Mouse (Mus musculus): ENCODE data around the gene Mrps7. TPM values are rescaled to one million over a fixed set of nuclear protein-coding genes. Genes with fewer than 3 reads are reported as not detected.

Mrps7 gene
- polyA plus RNA-seq, 1 experiment from 2014 or later: 87.1 TPM

GRCm38 (mm10) chr11:115632862-115633261 is 29.1 kb downstream of the Mrps7 start:
- 88% methylated on average over 10 of the region's 10 CpGs for WGBS
- no peak overlapping the region for H3K27ac ChIP-seq
- no peak for ATAC-seq
- H3K9ac ChIP-seq: no peak overlapping the region
- no peak overlapping the region for H3K4me2 ChIP-seq
- H3K36me3 ChIP-seq (ENCODE audit: poor library complexity, severe bottlenecking): no peaks in the 10 kb centered on the region
- peaks cover 3% of the 10 kb centered on the region; the same call in 1 of the 2 replicates for H3K4me1 ChIP-seq
- H3K27me3 ChIP-seq: no peaks in the 10 kb centered on the region
- no peak overlapping the region for H3K4me3 ChIP-seq
- H3K9me3 ChIP-seq (replicated peaks): no peaks in the 10 kb centered on the region

- 86% methylated on average over 4 of the region's 4 CpGs for WGBS
Measured at GRCm38 (mm10) chr11:115634109-115634508, 30.4 kb downstream of the Mrps7 start.

DNA sequence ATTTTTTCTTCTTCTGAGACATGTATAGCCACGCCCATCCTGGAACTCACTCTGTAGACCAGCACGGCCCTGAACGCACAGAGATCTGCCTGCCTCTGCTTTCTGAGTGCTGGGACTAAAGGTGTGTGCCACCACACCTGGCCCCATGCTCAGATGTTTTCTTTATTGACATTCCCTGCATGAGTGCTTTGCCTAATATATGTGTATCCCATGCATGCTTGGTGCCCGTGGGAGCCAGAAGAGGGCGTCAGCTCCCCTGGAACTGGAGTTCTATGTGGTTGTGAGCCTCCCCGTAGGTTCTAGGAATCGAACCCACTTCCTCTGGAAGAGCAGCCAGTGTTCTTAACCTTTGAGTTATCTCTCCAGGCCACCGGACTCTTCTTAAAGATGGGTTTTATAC is 31.3 kb downstream of the Mrps7 start:
- no peak overlapping the region for H3K9ac ChIP-seq
- no peak overlapping the region for H3K4me2 ChIP-seq
- ATAC-seq: no peak
- 88% methylated on average over 8 of the region's 8 CpGs for WGBS
- H3K27ac ChIP-seq: no peak overlapping the region
- no peaks in the 10 kb centered on the region for H3K36me3 ChIP-seq (ENCODE audit: poor library complexity, severe bottlenecking)
- no peaks in the 10 kb centered on the region for H3K4me1 ChIP-seq
- no peaks in the 10 kb centered on the region for H3K9me3 ChIP-seq (replicated peaks)
- no peak overlapping the region for H3K4me3 ChIP-seq
- no peaks in the 10 kb centered on the region for H3K27me3 ChIP-seq

More at GRCm38 (mm10) chr11:115634109-115634508, 30.4 kb downstream of the Mrps7 start:
- no peaks in the 10 kb centered on the region for H3K36me3 ChIP-seq (ENCODE audit: poor library complexity, severe bottlenecking)
- no peak for ATAC-seq
- no peaks in the 10 kb centered on the region for H3K4me1 ChIP-seq
- no peak overlapping the region for H3K4me3 ChIP-seq
- H3K9ac ChIP-seq: no peak overlapping the region
- no peaks in the 10 kb centered on the region for H3K27me3 ChIP-seq
- no peak overlapping the region for H3K4me2 ChIP-seq
- H3K9me3 ChIP-seq (replicated peaks): no peaks in the 10 kb centered on the region
- H3K27ac ChIP-seq: no peak overlapping the region

- H3K27ac ChIP-seq: no peak overlapping the region
- H3K4me1 ChIP-seq: no peaks in the 10 kb centered on the region
- H3K9me3 ChIP-seq (replicated peaks): no peaks in the 10 kb centered on the region
- no peak overlapping the region for H3K9ac ChIP-seq
- H3K36me3 ChIP-seq (ENCODE audit: poor library complexity, severe bottlenecking): no peaks in the 10 kb centered on the region
- H3K27me3 ChIP-seq: no peaks in the 10 kb centered on the region
- no peak overlapping the region for H3K4me2 ChIP-seq
- no peak overlapping the region for H3K4me3 ChIP-seq
- ATAC-seq: no peak
- 73% methylated on average over 8 of the region's 8 CpGs for WGBS
Measured at GRCm38 (mm10) chr11:115635484-115635883, 31.8 kb downstream of the Mrps7 start.

DNA sequence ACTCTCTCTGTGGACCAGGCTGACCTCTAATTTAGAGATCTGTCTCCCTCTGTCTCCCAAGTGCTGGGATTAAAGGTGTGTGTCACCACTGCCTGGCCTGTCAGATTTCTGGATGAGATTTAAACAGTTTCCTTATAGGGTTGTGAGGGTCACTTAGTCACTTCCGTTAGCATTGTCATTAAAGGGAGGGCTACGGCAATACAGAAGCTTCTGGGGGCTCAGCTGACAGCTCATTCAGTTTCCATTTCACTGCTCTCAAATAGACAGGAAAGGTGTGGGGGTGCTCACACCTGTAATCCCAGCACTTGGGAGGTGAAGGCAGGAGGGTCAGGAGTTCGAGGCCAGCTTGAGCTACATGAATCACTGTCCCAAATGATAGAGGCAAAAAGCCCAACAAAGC is 33.2 kb downstream of the Mrps7 start:
- Histone ChIP-seq H3K9ac (no peak overlapping the region), H3K4me3 (no peak overlapping the region), H3K27ac (no peak overlapping the region), H3K27me3 (no peaks in the 10 kb centered on the region), H3K4me2 (no peak overlapping the region), H3K9me3 (replicated peaks) (no peaks in the 10 kb centered on the region), H3K4me1 (no peaks in the 10 kb centered on the region), H3K36me3 (ENCODE audit: poor library complexity, severe bottlenecking) (no peaks in the 10 kb centered on the region; the same call in 1 of the 2 replicates)
- WGBS: 84% methylated on average over 3 of the region's 3 CpGs
- ATAC-seq: no peak

- no peak for ATAC-seq
- no peak overlapping the region for H3K27ac ChIP-seq
- no peaks in the 10 kb centered on the region for H3K27me3 ChIP-seq
- WGBS: 87% methylated on average over 5 of the region's 5 CpGs
- H3K4me3 ChIP-seq: no peak overlapping the region
- H3K9ac ChIP-seq: no peak overlapping the region
- no peak overlapping the region for H3K4me2 ChIP-seq
- H3K36me3 ChIP-seq (ENCODE audit: poor library complexity, severe bottlenecking): peaks cover 15% of the 10 kb centered on the region; the same call in 1 of the 2 replicates
- H3K9me3 ChIP-seq (replicated peaks): no peaks in the 10 kb centered on the region
- H3K4me1 ChIP-seq: no peaks in the 10 kb centered on the region
Measured at GRCm38 (mm10) chr11:115638498-115639409, 35.0 kb downstream of the Mrps7 start.

- H3K4me1 ChIP-seq: no peaks in the 10 kb centered on the region
- no peak overlapping the region for H3K4me2 ChIP-seq
- no peak for ATAC-seq
- H3K27me3 ChIP-seq: no peaks in the 10 kb centered on the region
- H3K9me3 ChIP-seq (replicated peaks): no peaks in the 10 kb centered on the region
- peaks cover 21% of the 10 kb centered on the region for H3K36me3 ChIP-seq (ENCODE audit: poor library complexity, severe bottlenecking)
- no peak overlapping the region for H3K4me3 ChIP-seq
- no peak overlapping the region for H3K27ac ChIP-seq
- WGBS: 92% methylated on average over 4 of the region's 4 CpGs
- no peak overlapping the region for H3K9ac ChIP-seq
Measured at GRCm38 (mm10) chr11:115639540-115639939, 35.8 kb downstream of the Mrps7 start.

GRCm38 (mm10) chr11:115640311-115640828 is 36.6 kb downstream of the Mrps7 start:
- Histone ChIP-seq H3K9ac (no peak overlapping the region), H3K4me2 (no peak overlapping the region), H3K9me3 (replicated peaks) (no peaks in the 10 kb centered on the region), H3K27ac (no peak overlapping the region), H3K4me3 (no peak overlapping the region), H3K4me1 (no peaks in the 10 kb centered on the region), H3K27me3 (no peaks in the 10 kb centered on the region), H3K36me3 (ENCODE audit: poor library complexity, severe bottlenecking) (peaks cover 27% of the 10 kb centered on the region)
- 78% methylated on average over 3 of the region's 4 CpGs for WGBS
- ATAC-seq: no peak

- Histone ChIP-seq H3K27ac (no peak overlapping the region), H3K36me3 (ENCODE audit: poor library complexity, severe bottlenecking) (peaks cover 33% of the 10 kb centered on the region), H3K4me2 (no peak overlapping the region), H3K9me3 (replicated peaks) (no peaks in the 10 kb centered on the region), H3K4me3 (no peak overlapping the region), H3K9ac (no peak overlapping the region), H3K27me3 (no peaks in the 10 kb centered on the region), H3K4me1 (no peaks in the 10 kb centered on the region)
- WGBS: 57% methylated on average over 14 of the region's 14 CpGs
- no peak for ATAC-seq
Measured at GRCm38 (mm10) chr11:115640978-115641663, 37.4 kb downstream of the Mrps7 start.

DNA sequence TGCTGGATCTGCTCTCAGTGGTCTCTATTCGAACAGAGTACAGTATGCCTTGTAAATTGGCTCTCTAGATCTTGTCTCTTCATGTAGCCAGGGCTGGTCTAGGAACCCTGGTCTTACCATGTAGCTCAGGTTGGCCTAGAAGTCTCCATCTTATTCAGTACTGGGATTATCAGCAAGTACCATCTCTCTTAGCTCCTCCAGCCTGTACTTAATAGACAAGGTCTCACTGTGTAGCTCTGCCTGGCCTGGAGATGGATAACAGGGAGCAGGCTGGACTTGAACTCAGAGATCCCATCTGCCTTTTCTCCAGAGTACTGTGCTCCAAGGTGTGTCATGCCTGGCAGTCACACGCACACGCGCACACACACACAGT is 37.9 kb downstream of the Mrps7 start:
- H3K4me2 ChIP-seq: no peak overlapping the region
- no peak for ATAC-seq
- 90% methylated on average over 4 of the region's 4 CpGs for WGBS
- no peaks in the 10 kb centered on the region for H3K4me1 ChIP-seq
- H3K4me3 ChIP-seq: no peak overlapping the region
- H3K9me3 ChIP-seq (replicated peaks): no peaks in the 10 kb centered on the region
- H3K27me3 ChIP-seq: no peaks in the 10 kb centered on the region
- H3K27ac ChIP-seq: no peak overlapping the region
- H3K9ac ChIP-seq: no peak overlapping the region
- peaks cover 38% of the 10 kb centered on the region for H3K36me3 ChIP-seq (ENCODE audit: poor library complexity, severe bottlenecking)

DNA sequence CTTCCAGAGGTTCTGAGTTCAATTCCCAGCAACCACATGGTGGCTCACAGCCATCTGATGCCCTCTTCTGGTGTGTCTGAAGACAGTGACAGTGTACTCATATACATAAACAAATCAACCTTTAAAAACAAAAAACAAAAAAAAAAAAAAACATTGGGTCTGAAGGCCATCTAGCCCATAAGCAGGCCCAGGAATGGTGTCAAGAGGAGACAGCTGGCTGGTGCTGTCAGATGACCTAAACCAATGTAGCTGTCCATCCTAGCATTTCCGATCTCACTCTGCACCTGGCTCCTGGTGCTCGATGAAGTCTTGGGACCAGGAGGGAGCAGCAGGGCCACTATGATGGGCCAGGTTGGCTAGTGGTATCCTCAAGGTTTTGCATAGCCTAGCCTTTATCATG is 39.0 kb downstream of the Mrps7 start:
- no peaks in the 10 kb centered on the region for H3K4me1 ChIP-seq
- H3K9me3 ChIP-seq (replicated peaks): no peaks in the 10 kb centered on the region
- H3K9ac ChIP-seq: no peak overlapping the region
- H3K27me3 ChIP-seq: no peaks in the 10 kb centered on the region
- 100% methylated on average over 2 of the region's 2 CpGs for WGBS
- H3K27ac ChIP-seq: no peak overlapping the region
- ATAC-seq: no peak
- H3K4me2 ChIP-seq: no peak overlapping the region
- no peak overlapping the region for H3K4me3 ChIP-seq
- H3K36me3 ChIP-seq (ENCODE audit: poor library complexity, severe bottlenecking): peaks cover 43% of the 10 kb centered on the region

DNA sequence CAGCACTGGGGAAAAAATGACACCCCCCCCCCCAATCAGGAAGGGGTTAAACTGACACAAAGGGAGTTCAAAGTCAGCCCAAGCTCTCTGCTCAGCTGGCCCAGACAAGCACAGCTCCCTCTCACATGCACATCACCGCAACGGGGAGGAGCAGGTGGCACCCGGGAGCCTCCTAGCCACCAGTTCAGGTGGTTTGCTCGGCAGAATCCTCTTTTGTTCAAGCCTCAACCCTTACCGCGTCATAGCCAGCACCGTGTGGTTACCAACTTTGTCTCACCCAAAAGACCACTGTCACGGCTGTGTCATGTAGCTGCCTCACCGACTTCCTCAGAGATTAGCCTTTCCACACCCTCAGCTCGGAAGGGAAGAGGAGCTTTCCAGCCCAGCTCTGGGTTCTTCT is 39.5 kb downstream of the Mrps7 start:
- Histone ChIP-seq H3K27ac (no peak overlapping the region), H3K4me1 (no peaks in the 10 kb centered on the region), H3K4me3 (no peak overlapping the region), H3K36me3 (ENCODE audit: poor library complexity, severe bottlenecking) (peaks cover 49% of the 10 kb centered on the region), H3K9ac (no peak overlapping the region), H3K9me3 (replicated peaks) (no peaks in the 10 kb centered on the region), H3K27me3 (no peaks in the 10 kb centered on the region), H3K4me2 (no peak overlapping the region)
- no peak for ATAC-seq
- 77% methylated on average over 10 of the region's 10 CpGs for WGBS

Measured in forebrain, embryonic 13.5 days (tissue).